Mouse (Mus musculus) hindbrain, embryonic 12.5 days (tissue): ENCODE measurements at regions not wholly inside any gene's neighbourhood (a gene's known extent, or its start where the extent isn't known, plus 50 kb on each side); places are given as distances from the start of the nearest gene placed in this dataset.
A peak's percentile ranks its signal among the peaks of the same experiment; 100 is the strongest.

Experiments
- ATAC-seq: fragments of 200-750 bp; cut with Nextera tagmentation; 2 replicates; pipeline ENCODE4 v1.8.0; 2017; ENCODE audit warnings: moderate TSS enrichment; ENCODE audit not compliant: low FRiP score
- H3K27ac ChIP-seq: fragments of 300-500 bp; sonication (generic); 2 replicates; pipeline ENCODE4 v1.5.1; 2016; ENCODE audit warnings: mild to moderate bottlenecking
- H3K27me3 ChIP-seq: fragments of 300-500 bp; sonication (generic); 2 replicates; pipeline ENCODE4 v1.6.1; 2016; ENCODE audit warnings: mild to moderate bottlenecking
- H3K36me3 ChIP-seq: fragments of 300-500 bp; sonication (generic); 2 replicates; pipeline ENCODE4 v1.6.1; 2016; ENCODE audit warnings: mild to moderate bottlenecking
- H3K4me1 ChIP-seq: fragments of 300-500 bp; sonication (generic); 2 replicates; pipeline ENCODE4 v1.6.1; 2016
- H3K4me2 ChIP-seq: fragments of 300-500 bp; sonication (generic); replicated peaks from 2 replicates; pipeline ENCODE4 v1.6.1; 2016; ENCODE audit warnings: mild to moderate bottlenecking
- H3K4me3 ChIP-seq: fragments of 300-500 bp; sonication (generic); 2 replicates; pipeline ENCODE4 v1.5.1; 2016; ENCODE audit warnings: mild to moderate bottlenecking
- H3K9ac ChIP-seq: fragments of 300-500 bp; sonication (generic); 2 replicates; pipeline ENCODE4 v1.6.1; 2016; ENCODE audit warnings: mild to moderate bottlenecking, moderate library complexity
- H3K9me3 ChIP-seq: fragments of 300-500 bp; sonication (generic); replicated peaks from 2 replicates; pipeline ENCODE4 v1.6.1; 2016; ENCODE audit warnings: mild to moderate bottlenecking
- WGBS: fragments of 180-500 bp; shearing (Covaris S2); methylation state at CpG from one replicate; pipeline ENCODE4 v1.1.7; 2016; 5-methylcytosine and 5-hydroxymethylcytosine counted together

DNA sequence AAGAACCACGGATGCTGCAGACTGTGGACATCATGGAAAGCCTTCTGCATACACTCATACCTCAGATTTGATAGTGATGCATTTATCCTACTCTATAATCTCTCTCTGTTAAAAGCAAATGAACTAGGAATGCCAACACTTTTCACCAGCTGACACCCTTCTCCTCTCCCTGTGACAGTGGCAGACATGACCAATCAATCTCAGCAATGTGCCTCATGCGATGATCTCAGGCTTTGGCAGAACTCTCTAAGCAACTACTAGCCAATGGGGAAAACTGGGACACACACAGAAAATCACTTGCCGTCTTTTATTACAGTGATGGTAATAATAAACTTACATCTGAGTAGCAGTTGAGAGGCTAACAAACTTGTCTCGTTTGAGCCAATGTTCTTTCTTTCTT lies 148.4 kb upstream of the Spred2 start:
- Histone ChIP-seq H3K4me2 (no peak overlapping the region), H3K4me1 (no peaks in the 10 kb centered on the region), H3K9ac (no peak overlapping the region), H3K4me3 (no peak overlapping the region), H3K9me3 (no peaks in the 10 kb centered on the region), H3K27me3 (no peaks in the 10 kb centered on the region), H3K36me3 (no peaks in the 10 kb centered on the region), H3K27ac (no peak overlapping the region)
- WGBS, result 86% methylated on average over 4 of the region's 4 CpGs
- no peak for ATAC-seq

DNA sequence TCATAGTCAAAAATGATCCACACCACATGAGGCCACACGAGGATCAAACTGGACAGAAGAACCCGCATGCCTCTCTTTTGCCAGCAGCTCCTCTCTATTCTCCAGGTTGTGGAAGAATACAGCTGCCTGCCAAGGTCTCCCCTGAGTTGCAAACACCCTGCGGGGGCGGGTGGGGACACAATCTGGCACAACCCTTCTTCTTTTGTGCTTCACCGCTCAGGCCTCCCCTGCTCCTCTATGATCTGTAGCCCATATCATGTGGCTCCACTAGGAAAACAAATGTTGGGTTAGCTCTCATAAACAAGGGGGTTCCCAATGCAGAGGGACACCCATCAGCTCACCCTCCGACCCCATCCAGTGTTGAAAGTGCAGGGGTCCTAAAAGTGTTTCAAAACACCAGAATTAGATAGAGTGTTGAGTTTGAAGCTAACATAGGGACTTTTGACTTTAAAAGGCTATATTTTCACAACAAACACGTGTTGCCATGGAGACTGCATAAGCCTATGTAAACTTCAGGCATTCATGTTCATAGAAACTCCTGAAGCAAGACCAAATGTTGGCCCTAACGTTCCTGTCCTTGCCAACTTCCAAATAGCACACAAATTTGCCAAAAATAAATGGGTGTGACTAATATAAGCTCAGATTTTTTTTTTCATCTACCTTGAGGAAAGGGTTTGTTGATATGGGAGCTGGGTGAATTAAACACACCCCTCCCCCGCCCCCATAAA lies 147.5 kb upstream of the Spred2 start:
- no peaks in the 10 kb centered on the region for H3K27me3 ChIP-seq
- H3K27ac ChIP-seq, result no peak overlapping the region
- ATAC-seq, result no peak
- H3K36me3 ChIP-seq, result no peaks in the 10 kb centered on the region
- no peak overlapping the region for H3K4me3 ChIP-seq
- WGBS, result 76% methylated on average over 9 of the region's 9 CpGs
- H3K9ac ChIP-seq, result no peak overlapping the region
- no peaks in the 10 kb centered on the region for H3K9me3 ChIP-seq
- no peak overlapping the region for H3K4me2 ChIP-seq
- no peaks in the 10 kb centered on the region for H3K4me1 ChIP-seq

DNA sequence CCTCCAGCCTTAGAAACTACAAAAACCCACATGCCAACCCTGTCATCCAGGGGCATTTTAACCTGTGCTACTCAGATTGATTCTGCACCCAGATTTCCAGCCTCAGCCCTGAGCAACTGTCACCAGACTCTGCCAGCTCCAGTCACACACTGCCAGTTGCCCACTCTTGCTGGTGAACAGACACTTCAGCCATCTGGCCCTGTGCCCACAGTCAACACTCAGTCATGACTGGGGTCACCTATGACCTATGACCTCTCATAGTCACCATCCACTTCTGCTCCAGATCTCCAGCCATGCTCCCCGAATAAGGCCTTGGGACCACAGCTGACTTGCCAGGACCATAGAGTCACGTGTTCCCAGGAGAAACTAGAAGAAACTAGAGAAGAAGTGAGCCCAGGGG lies 146.0 kb upstream of the Spred2 start:
- H3K36me3 ChIP-seq, result no peaks in the 10 kb centered on the region
- ATAC-seq, result no peak
- H3K27me3 ChIP-seq, result no peaks in the 10 kb centered on the region
- no peak overlapping the region for H3K9ac ChIP-seq
- H3K27ac ChIP-seq, result no peak overlapping the region
- no peaks in the 10 kb centered on the region for H3K9me3 ChIP-seq
- WGBS, result 89% methylated on average over 2 of the region's 2 CpGs
- no peaks in the 10 kb centered on the region for H3K4me1 ChIP-seq
- no peak overlapping the region for H3K4me3 ChIP-seq
- no peak overlapping the region for H3K4me2 ChIP-seq

DNA sequence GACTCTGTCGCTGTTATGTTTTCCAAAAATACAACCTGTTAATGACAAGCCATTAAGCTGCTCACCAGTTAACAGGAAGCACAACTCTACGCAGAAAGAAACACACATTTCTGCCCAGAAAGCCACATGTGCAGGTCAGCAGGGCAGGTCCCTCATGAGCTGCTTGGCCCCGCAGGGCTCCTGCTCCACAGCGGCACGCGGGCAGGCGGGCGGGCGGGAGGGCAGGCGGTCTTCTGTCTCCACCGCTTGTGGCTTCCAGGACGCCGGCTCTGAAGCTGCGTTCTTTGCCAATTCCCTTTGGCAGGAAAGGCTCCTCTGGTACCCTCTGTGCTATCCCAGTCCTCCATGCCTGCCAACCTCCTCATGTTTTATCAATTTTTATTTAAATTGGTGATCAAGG lies 139.1 kb upstream of the Spred2 start:
- no peaks in the 10 kb centered on the region for H3K9me3 ChIP-seq
- H3K9ac ChIP-seq, result no peak overlapping the region
- H3K27me3 ChIP-seq, result no peaks in the 10 kb centered on the region
- no peak overlapping the region for H3K27ac ChIP-seq
- WGBS, result 65% methylated on average over 14 of the region's 14 CpGs
- H3K4me3 ChIP-seq, result no peak overlapping the region
- no peaks in the 10 kb centered on the region for H3K4me1 ChIP-seq
- no peak overlapping the region for H3K4me2 ChIP-seq
- no peaks in the 10 kb centered on the region for H3K36me3 ChIP-seq
- no peak for ATAC-seq

DNA sequence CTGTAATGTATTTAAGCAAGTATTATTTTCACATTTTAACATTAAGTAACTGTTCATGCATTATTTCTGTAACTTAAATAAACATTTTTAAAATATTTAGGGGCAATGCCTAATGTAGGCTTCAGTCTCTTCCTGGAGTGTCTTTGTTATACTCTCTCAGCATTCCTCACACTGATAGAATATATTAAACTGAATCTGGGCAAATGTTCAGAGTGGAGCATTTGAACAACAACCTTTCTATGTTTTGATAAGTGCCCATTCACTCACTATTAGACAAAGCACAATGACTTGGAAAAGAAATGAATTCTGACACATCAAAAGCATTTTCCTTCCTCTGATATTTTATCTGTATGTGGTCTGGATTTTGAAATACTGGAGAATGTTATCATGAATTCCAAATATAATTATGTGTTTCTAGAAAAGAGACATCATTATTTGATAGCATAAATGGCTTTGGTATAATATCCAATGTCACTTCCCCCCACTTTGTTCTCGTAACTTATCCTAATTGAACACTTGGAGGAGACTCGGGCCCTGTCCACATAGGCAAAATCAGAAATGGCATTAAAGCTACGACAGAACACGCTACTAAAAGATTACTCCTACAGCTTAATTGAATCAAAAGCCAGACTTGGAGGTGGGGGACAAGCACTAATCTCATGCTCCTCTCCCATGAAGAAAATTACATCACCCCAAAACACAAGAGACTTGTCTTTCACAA lies 127.1 kb upstream of the Spred2 start:
- Histone ChIP-seq H3K4me2 (no peak overlapping the region), H3K9ac (no peak overlapping the region), H3K4me3 (no peak overlapping the region), H3K27me3 (no peaks in the 10 kb centered on the region), H3K4me1 (no peaks in the 10 kb centered on the region), H3K9me3 (no peaks in the 10 kb centered on the region), H3K27ac (no peak overlapping the region), H3K36me3 (no peaks in the 10 kb centered on the region)
- 85% methylated on average over 4 of the region's 4 CpGs for WGBS
- no peak for ATAC-seq

DNA sequence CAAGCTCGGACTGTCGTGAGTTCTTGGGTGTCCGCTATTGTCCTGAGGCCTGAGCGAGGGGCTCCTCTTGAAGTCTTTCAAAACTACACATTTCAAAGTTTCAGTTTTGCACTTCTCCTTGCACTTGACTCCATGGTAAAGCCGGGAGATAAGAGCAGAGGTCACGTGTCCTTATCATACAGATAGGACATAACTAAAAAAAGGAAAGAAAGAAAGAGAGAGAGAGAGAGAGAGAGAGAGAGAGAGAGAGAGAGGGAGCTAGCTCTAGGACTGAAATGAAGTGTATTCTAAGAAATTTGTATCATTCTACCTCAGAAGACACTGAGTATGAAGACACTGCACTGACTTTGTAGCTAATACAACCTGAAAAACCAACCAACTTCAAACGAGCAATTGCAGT lies 114.8 kb upstream of the Spred2 start:
- Histone ChIP-seq H3K4me2 (no peak overlapping the region), H3K36me3 (no peaks in the 10 kb centered on the region), H3K9me3 (no peaks in the 10 kb centered on the region), H3K27me3 (no peaks in the 10 kb centered on the region), H3K9ac (no peak overlapping the region), H3K27ac (no peak overlapping the region), H3K4me1 (peaks cover 10% of the 10 kb centered on the region), H3K4me3 (no peak overlapping the region)
- WGBS, result 86% methylated on average over 7 of the region's 7 CpGs
- no peak for ATAC-seq

DNA sequence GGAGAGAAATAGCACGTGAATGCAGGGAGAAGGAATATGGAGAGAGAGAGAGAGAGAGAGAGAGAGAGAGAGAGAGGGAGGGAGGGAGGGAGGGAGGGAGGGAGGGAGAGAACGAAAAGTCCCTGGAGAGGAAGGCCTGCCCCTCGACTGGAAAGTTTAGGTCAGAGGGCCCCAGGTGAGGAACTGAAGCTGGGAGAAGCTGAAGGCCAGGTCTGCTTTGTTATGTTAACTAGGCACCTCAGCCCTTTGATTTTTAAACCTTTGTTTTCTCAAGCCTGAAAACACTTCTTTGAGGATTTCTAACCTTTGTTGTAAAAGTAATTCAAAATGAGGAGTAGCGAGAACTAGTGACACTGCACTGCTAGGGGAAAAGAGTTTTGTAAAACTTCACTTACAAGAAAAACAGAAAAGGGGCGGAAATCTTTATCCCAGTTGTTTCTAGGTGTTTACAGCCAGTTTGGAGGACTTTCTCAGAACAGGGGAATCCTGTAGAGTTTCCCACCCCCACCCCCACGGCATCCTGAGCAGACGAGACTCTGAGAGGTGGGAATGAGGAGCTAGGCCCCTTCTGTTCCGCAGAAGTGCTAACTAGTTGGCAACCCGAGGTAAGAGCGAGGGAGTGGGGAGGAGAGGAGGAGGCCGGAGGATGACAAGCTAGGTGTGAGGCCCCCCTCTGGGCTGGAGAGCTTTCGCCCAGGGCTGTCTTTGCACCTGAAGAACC lies 112.7 kb upstream of the Spred2 start:
- no peak overlapping the region for H3K27ac ChIP-seq
- 15% methylated on average over 11 of the region's 12 CpGs for WGBS
- H3K36me3 ChIP-seq, result no peaks in the 10 kb centered on the region
- peak overlapping the region; percentile 27; the same call in 1 of the 2 replicates for H3K4me2 ChIP-seq
- H3K27me3 ChIP-seq, result no peaks in the 10 kb centered on the region
- H3K9ac ChIP-seq, result no peak overlapping the region
- H3K4me3 ChIP-seq, result no peak overlapping the region
- no peaks in the 10 kb centered on the region for H3K9me3 ChIP-seq
- no peak for ATAC-seq
- H3K4me1 ChIP-seq, result peaks cover 10% of the 10 kb centered on the region

DNA sequence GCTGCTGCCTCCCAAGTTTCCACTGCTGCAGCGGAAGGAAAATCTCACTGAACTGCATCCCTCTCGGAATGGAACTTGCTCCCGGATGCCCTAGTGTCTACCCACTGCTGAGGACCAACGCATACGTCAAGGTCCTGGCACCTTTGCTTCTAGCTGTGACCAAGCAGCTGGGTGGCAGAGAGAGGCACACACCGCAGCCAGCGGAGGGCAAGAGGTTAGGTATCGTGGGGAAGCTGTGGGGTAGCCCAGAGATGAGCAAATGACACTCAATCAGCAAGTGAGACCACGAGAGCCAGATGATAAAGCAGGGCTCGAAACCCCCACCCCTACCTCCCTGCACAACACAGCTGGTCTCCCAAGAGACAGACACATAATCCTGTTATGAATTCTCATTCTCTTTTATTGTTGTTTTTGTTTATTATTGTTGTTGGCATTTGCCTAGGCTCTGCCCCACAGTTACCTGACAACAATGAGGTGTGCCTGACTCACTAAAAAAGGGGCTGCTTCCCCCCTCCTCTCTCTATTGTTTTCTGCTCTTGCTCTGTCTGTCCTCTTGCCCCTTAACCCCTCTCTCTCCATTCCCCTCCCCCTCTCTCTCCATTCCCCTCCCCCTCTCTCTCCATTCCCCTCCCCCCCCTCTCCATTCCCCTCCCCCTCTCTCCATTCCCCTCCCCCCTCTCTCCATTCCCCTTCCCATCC lies 112.0 kb upstream of the Spred2 start:
- Histone ChIP-seq H3K36me3 (no peaks in the 10 kb centered on the region), H3K27me3 (no peaks in the 10 kb centered on the region), H3K4me3 (no peak overlapping the region), H3K27ac (no peak overlapping the region), H3K4me1 (peaks cover 10% of the 10 kb centered on the region), H3K9ac (no peak overlapping the region), H3K4me2 (peak overlapping the region; percentile 27; the same call in 1 of the 2 replicates), H3K9me3 (no peaks in the 10 kb centered on the region)
- 12% methylated on average over 10 of the region's 10 CpGs for WGBS
- ATAC-seq, result no peak

DNA sequence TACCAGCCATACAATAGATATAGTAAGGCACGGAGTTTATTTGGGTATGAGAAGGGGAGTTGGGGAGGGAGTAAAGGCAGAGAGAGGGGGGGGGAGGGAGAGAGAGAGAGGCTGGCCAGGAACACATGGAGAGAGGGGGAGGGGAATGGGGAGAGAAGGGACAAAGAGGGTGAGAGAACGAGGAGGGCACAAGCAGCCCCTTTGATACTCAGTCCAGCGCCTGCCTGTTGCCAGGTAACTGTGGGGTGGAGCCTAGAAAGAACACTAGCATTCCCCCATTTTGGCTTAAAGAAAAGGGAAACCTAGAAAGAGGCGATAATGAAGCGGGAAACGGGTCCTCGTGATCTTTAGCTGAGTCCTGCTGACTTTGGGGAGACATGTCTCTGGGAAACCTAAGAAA lies 110.6 kb upstream of the Spred2 start:
- Histone ChIP-seq H3K4me1 (peaks cover 10% of the 10 kb centered on the region), H3K27me3 (no peaks in the 10 kb centered on the region), H3K9me3 (no peaks in the 10 kb centered on the region), H3K27ac (no peak overlapping the region), H3K4me3 (no peak overlapping the region), H3K4me2 (no peak overlapping the region), H3K36me3 (no peaks in the 10 kb centered on the region), H3K9ac (no peak overlapping the region)
- 47% methylated on average over 7 of the region's 7 CpGs for WGBS
- peak; percentile 56; the same call in 1 of the 2 replicates for ATAC-seq

DNA sequence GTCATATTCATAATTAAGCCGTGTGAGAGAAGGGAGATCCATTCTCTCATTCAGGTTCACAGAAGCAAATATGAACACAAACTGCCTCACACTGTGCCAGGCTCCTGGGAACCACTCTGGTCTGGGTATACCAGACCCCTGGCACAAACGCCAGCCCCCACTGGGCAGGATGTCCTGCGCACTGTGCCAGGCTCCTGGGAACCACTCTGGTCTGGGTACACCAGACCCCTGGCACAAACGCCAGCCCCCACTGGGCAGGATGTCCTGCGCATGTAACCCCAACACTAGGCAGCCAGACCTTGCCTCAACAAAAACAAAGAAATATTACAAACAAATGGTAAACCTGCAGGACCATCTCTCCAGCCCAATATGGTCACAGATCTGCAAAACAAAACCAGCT lies 101.2 kb upstream of the Spred2 start:
- no peaks in the 10 kb centered on the region for H3K9me3 ChIP-seq
- no peaks in the 10 kb centered on the region for H3K27me3 ChIP-seq
- H3K36me3 ChIP-seq, result no peaks in the 10 kb centered on the region
- 0 out of 2 replicates have a peak, but pooled peaks have one; percentile 53 for ATAC-seq
- H3K9ac ChIP-seq, result no peak overlapping the region
- no peak overlapping the region for H3K4me3 ChIP-seq
- no peak overlapping the region for H3K4me2 ChIP-seq
- WGBS, result 81% methylated on average over 5 of the region's 5 CpGs
- no peak overlapping the region for H3K27ac ChIP-seq
- H3K4me1 ChIP-seq, result no peaks in the 10 kb centered on the region

DNA sequence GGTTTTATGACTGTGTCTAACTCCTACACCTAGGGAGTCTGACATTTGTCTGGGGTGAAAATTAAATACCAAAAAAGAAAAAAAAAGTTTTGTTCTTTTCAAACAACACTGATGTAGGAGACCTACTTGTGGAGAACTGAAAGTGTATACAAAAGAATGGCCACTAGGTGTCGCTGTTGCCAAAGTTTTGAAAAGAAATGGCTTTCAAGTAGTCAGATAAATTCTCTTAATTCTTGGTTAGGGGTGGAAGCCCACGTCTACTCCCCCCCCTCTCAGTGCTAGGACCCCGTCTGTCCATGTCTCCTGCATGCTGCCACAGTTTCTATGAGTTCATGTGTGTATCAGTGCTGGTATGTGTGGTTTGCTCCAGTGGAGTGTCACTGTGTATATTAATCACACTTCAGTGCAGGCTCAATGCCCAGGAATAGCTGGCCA lies 100.7 kb upstream of the Spred2 start:
- Histone ChIP-seq H3K27ac (no peak overlapping the region), H3K36me3 (no peaks in the 10 kb centered on the region), H3K9ac (no peak overlapping the region), H3K4me2 (0 out of 2 replicates have a peak overlapping the region, but pooled peaks have one; percentile 4), H3K4me1 (no peaks in the 10 kb centered on the region), H3K4me3 (no peak overlapping the region), H3K9me3 (no peaks in the 10 kb centered on the region), H3K27me3 (no peaks in the 10 kb centered on the region)
- 0% methylated on average over 3 of the region's 3 CpGs for WGBS
- peak; percentile 55; the same call in 1 of the 2 replicates for ATAC-seq
